ENCODE assay signal across 11 mouse cellular contexts in the genomic region with DNA sequence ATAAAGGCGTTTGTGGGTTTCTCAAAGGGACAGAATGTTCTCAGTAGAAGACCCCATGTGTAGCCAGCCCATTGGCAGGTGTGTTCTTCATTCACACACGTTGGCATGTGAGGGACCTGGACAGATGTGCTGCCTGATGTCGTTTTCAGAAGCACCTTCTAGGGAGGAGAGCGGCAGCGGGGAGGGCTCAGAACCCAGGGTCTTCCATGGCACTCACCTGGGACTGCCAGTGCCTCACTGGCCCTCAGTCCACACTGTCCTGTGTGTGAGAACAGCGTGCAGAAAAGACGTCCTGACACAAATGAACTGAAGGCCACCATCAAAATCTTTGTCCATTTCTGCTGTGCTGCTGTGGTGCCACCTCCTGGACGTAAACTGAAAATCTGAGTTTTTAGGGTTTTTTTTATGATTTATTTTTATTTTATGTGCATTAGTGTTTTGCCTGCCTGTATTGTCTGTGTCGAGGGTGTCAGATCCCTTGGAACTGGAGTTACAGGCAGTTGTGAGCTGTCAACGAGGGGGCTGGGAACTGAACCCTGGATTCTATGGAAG. TPM values are rescaled to one million over a fixed set of nuclear protein-coding genes. Genes with fewer than 3 reads are reported as not detected.
DNase-seq lines count a peak whose midpoint lies in the region; ATAC-seq and TF ChIP-seq lines count a peak whose summit lies in the region.
"Had no signal": no experiment of that assay in that cellular context is flagged by ENCODE, and none has a peak within 500 bp of the region (broad histone marks: within the 10 kb centered on the region; RNA-seq: fewer than 3 reads in every experiment).

No protein-coding gene starts in this region.

- no peaks in the 10 kb centered on the region for H3K4me1 ChIP-seq in embryonic facial prominence, embryonic 12.5 days
- no peaks in the 10 kb centered on the region for H3K4me1 ChIP-seq in embryonic facial prominence, embryonic 10.5 days

- TF ChIP-seq CTCF in left cerebral cortex, adult 2 months (IDR thresholded peaks at IDR 0.05) = peak; percentile 69
- TF ChIP-seq CTCF in brain, embryonic 14.5 days (IDR thresholded peaks at IDR 0.05; ENCODE audit: borderline replicate concordance, extremely low read depth, insufficient read depth, insufficient read length) = peak; percentile 44; the same call in 1 of the 2 replicates

- H3K4me3 ChIP-seq in embryonic facial prominence, embryonic 12.5 days = no peak overlapping the region
- no peak overlapping the region for H3K4me3 ChIP-seq in embryonic facial prominence, embryonic 10.5 days
- H3K4me3 ChIP-seq in left cerebral cortex, adult 2 months = no peak overlapping the region
- H3K4me3 ChIP-seq: erythroblast, embryonic 14.5 days; myocyte had no signal

- DNase-seq in embryonic facial prominence, embryonic 10.5 days (ENCODE audit: low spot score) = no peak
- no peak for DNase-seq in left cerebral cortex, adult 2 months (ENCODE audit: extremely low spot score in 1 of 2, low spot score in 2 of 2)
- DNase-seq in left cerebral cortex, adult 11 months (ENCODE audit: low spot score) = no peak
- peak; percentile 45 for DNase-seq in 416B (ENCODE audit: low read depth)
- peak; percentile 37 for DNase-seq in brain, embryonic 14.5 days (ENCODE audit: low read depth)
- no peak for DNase-seq in frontal cortex, postnatal 14 days (ENCODE audit: low spot score in 2 of 2)
- DNase-seq: cerebellum, adult 8-10 months had no signal

- no peak overlapping the region for H3K4me2 ChIP-seq in embryonic facial prominence, embryonic 12.5 days (replicated peaks)

- H3K27ac ChIP-seq in embryonic facial prominence, embryonic 12.5 days = no peak overlapping the region
- H3K27ac ChIP-seq in embryonic facial prominence, embryonic 10.5 days (replicated peaks) = no peak overlapping the region
- no peak overlapping the region for H3K27ac ChIP-seq in left cerebral cortex, adult 2 months

- no peak for TF ChIP-seq POLR2A in brain, embryonic 14.5 days (IDR thresholded peaks at IDR 0.05; ENCODE audit: borderline replicate concordance, extremely low read depth, insufficient read depth, insufficient read length, poor library complexity, severe bottlenecking)

- peaks cover 33% of the 10 kb centered on the region for H3K36me3 ChIP-seq in embryonic facial prominence, embryonic 12.5 days
- peaks cover 53% of the 10 kb centered on the region for H3K36me3 ChIP-seq in embryonic facial prominence, embryonic 10.5 days (replicated peaks)

- intact Hi-C loops in left cerebral cortex, adult 2 months (cut with DNase I) = loop anchor here (5.0 to 10.0 kb wide), 5 partner anchors 180 to 610 kb away; partner anchors contain the start of genes Rps17 and Whamm

- 75% methylated on average over 10 of the region's 10 CpGs for WGBS in embryonic facial prominence, embryonic 12.5 days
- WGBS in embryonic facial prominence, embryonic 10.5 days = 81% methylated on average over 10 of the region's 10 CpGs

- H3K9ac ChIP-seq in embryonic facial prominence, embryonic 12.5 days = no peak overlapping the region

- H3K9me3 ChIP-seq in embryonic facial prominence, embryonic 12.5 days = peaks cover 6% of the 10 kb centered on the region; the same call in 1 of the 2 replicates
- peaks cover 11% of the 10 kb centered on the region; the same call in 1 of the 2 replicates for H3K9me3 ChIP-seq in embryonic facial prominence, embryonic 10.5 days

- ATAC-seq in embryonic facial prominence, embryonic 12.5 days (ENCODE audit: insufficient number of reproducible peaks, insufficient read depth, low FRiP score, low TSS enrichment) = peak; percentile 56; the same call in 1 of the 2 replicates
- no peak for ATAC-seq in megakaryocyte, adult 5-6 weeks (ENCODE audit: poor library complexity, severe bottlenecking)

- H3K27me3 ChIP-seq in embryonic facial prominence, embryonic 12.5 days = no peaks in the 10 kb centered on the region
- H3K27me3 ChIP-seq in embryonic facial prominence, embryonic 10.5 days (replicated peaks; ENCODE audit: low read depth, poor library complexity, severe bottlenecking) = no peaks in the 10 kb centered on the region

RNA-seq across cellular contexts. Expression of gene 3110040N11Rik, which starts 11.5 kb away (rescaled TPM):
- 45.8 and 54.4 TPM in 2 replicates for polyA plus RNA-seq in embryonic facial prominence, embryonic 12.5 days (2016; fragmentation: Nextera tagmentation; extraction: Ambion mirVana)
- 42.6 and 50.2 TPM in 2 replicates for polyA plus RNA-seq in embryonic facial prominence, embryonic 10.5 days (2016; fragmentation: Nextera tagmentation; extraction: Ambion mirVana)
- total RNA-seq in left cerebral cortex, adult 2 months (2021) = 10 to 100 TPM; 25.1 to 25.9 TPM
- 38.1 and 50.0 TPM in 2 replicates for polyA plus RNA-seq in brain, embryonic 14.5 days (2012; rRNA removed)
- total RNA-seq in megakaryocyte, adult 5-6 weeks (2015) = 15.4 and 26.5 TPM in 2 replicates
- total RNA-seq in megakaryocyte, adult 5-6 weeks (2017) = 34.6 and 53.8 TPM in 2 replicates

RNA-seq across cellular contexts. Expression of gene Ramac, which starts 15.0 kb away (rescaled TPM):
- 119 and 122 TPM in 2 replicates for polyA plus RNA-seq in embryonic facial prominence, embryonic 12.5 days (2016; fragmentation: Nextera tagmentation; extraction: Ambion mirVana)
- 127 and 130 TPM in 2 replicates for polyA plus RNA-seq in embryonic facial prominence, embryonic 10.5 days (2016; fragmentation: Nextera tagmentation; extraction: Ambion mirVana)
- 10 to 100 TPM; 80.9 to 88.7 TPM for total RNA-seq in left cerebral cortex, adult 2 months (2021)
- 59.7 and 63.1 TPM in 2 replicates for polyA plus RNA-seq in brain, embryonic 14.5 days (2012; rRNA removed)
- 112 and 116 TPM in 2 replicates for total RNA-seq in megakaryocyte, adult 5-6 weeks (2015)
- 91.9 and 93.4 TPM in 2 replicates for total RNA-seq in megakaryocyte, adult 5-6 weeks (2017)

RNA-seq across cellular contexts. Expression of gene Btbd1, which starts 51.5 kb away (rescaled TPM):
- polyA plus RNA-seq in embryonic facial prominence, embryonic 12.5 days (2016; fragmentation: Nextera tagmentation; extraction: Ambion mirVana) = 83.2 and 86.0 TPM in 2 replicates
- 56.2 and 58.9 TPM in 2 replicates for polyA plus RNA-seq in embryonic facial prominence, embryonic 10.5 days (2016; fragmentation: Nextera tagmentation; extraction: Ambion mirVana)
- total RNA-seq in left cerebral cortex, adult 2 months (2021) = 100 to 1,000 TPM; 110 to 111 TPM
- 79.3 and 82.9 TPM in 2 replicates for polyA plus RNA-seq in brain, embryonic 14.5 days (2012; rRNA removed)
- 49.7 and 59.4 TPM in 2 replicates for total RNA-seq in megakaryocyte, adult 5-6 weeks (2015)
- total RNA-seq in megakaryocyte, adult 5-6 weeks (2017) = 110 and 111 TPM in 2 replicates

Comparison
In these comparisons a context has a peak if more than half of its experiments do, and no peak if none do; other contexts are left out.
1. DNase-seq: peak in 416B (single experiment) and brain, embryonic 14.5 days (single experiment); none in embryonic facial prominence, embryonic 10.5 days (single experiment), left cerebral cortex, adult 2 months (0 of 2), left cerebral cortex, adult 11 months (single experiment) and frontal cortex, postnatal 14 days (0 of 2).